Mouse (Mus musculus) gastrocnemius, postnatal 10 days (tissue): Measurements from ENCODE around the gene Plod3. TPM values are rescaled to one million over a fixed set of nuclear protein-coding genes. Genes with fewer than 3 reads are reported as not detected.
A peak's percentile ranks its signal among the peaks of the same experiment; 100 is the strongest.
"Not testable (repeated sequence)": the region's sequence is repeated elsewhere in the genome, so short reads cannot be mapped to it uniquely, and the experiment has no call there.

Experiments
- DNase-seq: peaks from one replicate; pipeline ENCODE4 v3.0.0; 2021; ENCODE audit warnings: mixed read lengths
- long read RNA-seq, 2 experiments: library from polyadenylated mRNA; stranded (forward); transcript quantifications; one replicate each; pipeline ENCODE4 v2.0.0; 2021
- total RNA-seq, 2 experiments: library from RNA; stranded (reverse); gene quantifications; 2 replicates each; pipeline ENCODE4 v1.2.3; 2021

Plod3 gene
- 10 to 100 TPM; 21.3 to 33.5 TPM for total RNA-seq
- long read RNA-seq, experiment 1, transcript Plod3-201 (19 exons, 3,280 nt), result major isoform, 43 of 52 reads
- long read RNA-seq, experiment 1, partial matches to known transcripts, result 2 of 52 reads
- long read RNA-seq, experiment 1, other reads (novel, unspliced or antisense), result 7 of 52 reads
- long read RNA-seq, experiment 2, transcript Plod3-201 (19 exons, 3,280 nt), result major isoform, 27 of 35 reads
- long read RNA-seq, experiment 2, partial matches to known transcripts, result 2 of 35 reads
- long read RNA-seq, experiment 2, other reads (novel, unspliced or antisense), result 6 of 35 reads

DNA sequence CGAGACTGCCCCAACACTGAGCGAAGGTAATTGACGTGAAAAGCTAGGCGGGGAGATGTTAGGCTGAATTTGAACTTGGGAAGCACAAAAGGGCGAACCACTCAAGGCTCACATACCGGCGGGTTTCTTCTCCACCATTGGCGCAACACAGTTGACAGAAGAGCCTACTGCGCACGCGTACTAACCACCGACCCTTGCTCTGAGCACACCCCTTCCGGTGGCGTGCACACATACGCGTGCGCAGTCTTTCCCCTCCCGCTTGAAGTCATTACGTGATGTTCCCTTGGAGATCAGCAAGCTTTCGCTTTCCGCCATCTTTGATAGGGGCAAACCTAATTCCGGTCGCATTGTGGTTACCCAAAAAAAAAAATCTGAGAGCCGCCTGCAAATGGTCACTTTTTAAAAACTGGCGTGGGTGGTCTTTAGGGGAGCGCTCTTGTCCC, at the start of gene Plod3:
TSS of gene Plod3 (plus strand) at position 325 of the 443 bp plus-strand sequence.
- peak; percentile 95 for DNase-seq

DNA sequence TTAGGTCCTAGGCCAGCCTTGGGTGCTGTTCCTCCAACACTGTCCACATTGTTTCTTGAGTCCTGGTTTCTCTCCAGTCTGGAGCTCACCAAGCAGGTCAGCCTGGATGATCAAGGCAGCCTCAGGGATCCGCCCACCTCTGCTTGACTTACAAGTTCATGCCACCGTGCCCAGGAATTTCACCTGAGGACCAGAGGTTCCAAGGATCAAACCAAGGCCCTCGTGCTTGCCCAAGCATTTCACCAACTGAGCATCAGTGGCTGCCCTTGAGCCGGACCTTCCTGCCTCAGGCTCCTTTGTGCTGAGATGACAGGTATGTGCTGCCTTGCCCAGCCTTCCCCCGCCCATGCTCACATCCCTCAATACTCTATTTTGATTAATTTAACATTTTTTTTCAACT, 49.2 kb upstream of the Plod3 start:
- DNase-seq, result no peak

DNA sequence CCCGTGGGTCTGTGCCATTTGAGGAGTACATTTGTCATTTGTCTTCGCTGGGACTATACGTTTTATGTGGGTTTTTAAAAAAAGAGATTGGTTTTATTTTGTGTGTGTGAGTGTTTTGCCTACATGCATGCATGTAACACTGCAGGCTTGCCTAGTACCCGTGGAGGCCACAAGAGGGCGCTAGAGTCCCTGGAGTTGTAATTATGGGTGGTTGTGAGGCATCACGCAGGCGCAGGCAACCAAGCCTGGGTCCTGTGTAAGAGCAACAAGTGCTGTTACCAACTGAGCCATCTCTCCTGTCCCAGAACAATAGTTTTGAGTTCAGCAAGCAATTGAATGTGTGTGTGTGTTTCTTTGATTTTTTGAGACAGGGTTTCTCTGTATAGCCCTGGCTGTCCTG, 47.5 kb upstream of the Plod3 start:
- DNase-seq, result no peak

DNA sequence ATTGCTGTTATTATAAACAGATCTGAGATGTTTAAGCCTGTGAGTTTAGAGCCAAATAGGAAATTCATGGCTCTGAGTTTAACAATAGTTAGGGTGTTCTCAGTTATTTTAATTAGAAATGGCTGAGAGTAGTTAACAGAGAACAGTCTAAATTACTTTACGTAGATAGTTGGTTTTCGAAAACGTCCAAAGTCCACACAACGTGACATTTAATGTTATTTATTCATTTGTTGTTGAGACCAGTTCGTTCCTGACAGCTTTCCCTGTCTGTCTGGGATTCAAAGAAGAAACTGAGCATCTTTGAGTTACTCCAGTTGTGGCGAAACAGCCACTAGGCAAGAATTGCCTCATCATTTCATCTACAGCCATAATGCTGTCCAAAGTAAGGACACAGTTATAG, 46.8 kb upstream of the Plod3 start:
- DNase-seq, result not testable (repeated sequence)

DNA sequence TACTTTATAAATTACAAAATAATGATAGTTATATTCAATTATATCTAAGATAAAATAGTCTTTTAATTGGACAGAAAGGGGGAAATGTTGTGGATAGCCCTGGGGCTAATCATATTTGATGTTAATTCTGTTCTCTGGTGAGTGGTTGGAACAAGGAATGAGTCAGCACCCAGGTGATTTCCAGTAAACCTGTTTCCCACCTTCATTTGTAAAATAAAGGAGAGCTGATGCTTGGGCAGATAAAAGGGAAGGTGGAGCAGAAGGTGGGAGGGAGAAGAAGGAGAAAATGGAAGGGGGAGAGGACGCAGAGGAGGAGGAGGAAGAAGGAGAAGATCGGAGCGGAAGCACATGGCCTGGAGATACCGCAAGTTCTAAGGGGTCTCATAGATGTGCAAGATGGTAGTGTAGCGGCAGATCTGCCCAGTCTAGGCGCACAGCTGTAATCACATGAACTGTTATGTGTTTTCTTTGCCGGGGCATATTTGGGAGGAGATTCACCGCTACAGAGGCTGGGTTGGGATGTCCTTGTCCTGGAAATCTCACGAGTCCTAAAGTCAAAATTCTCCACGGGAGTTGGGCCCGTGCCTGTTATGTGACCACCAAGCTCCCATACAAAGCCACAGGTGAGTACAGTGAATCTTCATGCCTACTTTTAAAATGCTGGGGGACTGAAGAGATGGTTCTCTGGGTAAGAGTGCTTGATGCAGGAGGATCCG, 45.8 kb upstream of the Plod3 start:
- DNase-seq, result no peak

DNA sequence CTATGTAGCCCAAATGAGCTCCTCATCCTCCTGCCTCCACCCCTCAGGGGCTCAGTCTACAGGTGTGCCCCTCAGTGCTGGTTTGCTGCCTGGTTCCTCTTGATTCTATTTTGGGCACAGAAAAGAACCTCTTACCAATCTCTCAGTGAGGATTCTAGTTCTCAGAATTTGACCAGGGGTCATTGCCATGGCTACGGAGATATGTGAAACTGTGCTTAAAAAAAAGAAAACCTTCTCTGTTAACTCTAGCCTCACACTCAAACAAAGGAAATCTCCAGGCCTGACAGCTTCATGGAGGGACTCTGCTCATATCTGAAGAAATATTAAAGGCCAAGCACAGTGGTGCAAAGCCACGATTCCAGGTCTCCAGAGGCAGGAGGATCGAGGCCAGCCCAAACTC, 44.0 kb upstream of the Plod3 start:
- DNase-seq, result no peak

DNA sequence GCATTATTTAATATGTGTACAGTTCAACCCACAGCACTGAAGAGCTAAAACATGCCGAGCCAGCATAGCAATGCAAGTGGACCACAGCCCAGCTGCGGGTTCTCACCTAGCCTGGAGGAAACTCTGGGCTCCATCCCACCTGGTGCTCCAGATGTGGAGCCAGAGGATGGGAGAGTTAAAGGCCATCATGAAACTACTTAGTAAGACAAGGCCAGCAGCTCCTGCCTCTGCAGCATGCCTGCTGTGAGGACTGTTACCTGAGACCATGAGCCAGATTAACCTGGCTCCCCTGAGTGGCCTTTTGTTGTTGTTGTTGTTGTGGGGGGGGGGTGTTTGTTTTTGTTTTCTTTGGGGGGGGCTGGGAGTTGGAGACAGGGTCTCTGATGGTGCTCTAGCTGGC, 43.4 kb upstream of the Plod3 start:
- DNase-seq, result no peak

DNA sequence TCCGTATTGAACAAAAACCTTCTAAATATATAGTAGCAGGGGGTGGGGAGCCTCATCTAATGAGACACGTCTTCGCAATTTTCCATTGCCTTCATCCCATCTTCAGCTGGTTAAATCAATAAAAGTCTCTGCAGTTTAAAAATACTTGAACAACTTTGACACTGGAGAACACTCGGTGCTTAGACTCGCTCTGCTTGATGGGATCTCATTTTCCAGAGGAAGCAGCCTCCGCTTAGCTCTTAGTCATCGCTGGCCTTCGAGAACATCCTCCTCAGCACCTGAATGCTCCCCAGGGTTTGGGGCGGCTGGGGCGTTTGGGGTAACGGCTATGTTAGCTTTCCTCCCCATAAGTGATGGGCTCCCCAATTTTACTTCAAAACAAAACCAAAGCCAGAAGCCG, 41.7 kb upstream of the Plod3 start:
- DNase-seq, result no peak

DNA sequence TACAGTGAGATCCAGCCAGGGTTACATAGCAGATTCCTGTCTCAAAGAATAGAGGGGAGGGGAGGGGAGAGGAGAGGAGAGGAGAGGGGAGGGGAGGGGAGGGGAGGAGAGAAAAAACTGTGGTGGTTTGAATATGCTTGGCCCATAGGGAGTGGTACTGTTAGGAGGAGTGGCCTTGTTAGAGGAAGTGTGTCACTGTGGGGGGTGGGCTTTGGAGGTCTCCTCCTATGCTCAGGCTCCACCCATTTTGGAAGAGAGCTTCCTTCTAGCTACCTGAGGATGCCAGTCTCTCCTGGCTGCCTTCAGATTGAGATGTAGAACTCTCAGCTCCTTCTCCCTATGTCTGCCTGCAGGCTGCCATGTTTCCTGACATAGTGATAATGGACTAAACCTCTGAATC, 38.9 kb upstream of the Plod3 start:
- DNase-seq, result no peak

DNA sequence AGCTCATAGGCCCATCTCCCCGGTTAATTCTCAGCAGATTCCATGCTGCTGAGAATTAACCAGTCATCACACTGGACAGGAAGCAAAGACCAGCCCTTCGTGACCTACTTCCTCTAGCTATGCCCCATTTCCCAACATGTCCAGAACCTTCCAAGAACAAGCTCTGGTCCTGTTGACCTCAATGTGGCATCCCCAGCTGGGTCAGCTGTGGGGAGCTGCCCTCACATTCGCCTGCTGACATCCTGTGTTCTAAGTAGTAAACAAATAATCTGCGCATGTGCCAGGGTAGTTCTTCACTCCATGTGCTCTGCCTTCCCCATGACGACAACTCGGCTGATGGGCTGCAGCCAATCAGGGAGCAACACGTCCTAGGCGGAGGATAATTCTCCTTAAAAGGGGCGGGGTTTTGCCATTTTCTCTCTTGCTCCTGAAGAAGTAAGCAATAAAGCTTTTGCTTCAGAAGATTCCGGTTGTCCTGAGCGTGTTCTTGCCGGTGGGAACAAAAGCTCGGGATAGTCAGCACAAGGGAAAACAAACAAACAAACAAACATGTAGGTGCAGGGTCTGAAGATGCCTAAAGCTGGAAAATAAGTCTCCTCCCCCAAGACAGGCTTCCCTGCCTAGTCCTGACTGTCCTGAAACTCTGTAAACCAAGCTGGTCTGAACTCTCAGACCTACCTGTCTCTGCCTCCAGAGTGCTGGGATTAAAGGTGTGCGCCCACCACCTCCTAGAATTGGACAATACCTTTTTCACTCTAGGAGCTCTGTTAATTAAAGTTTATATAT, 37.1 kb upstream of the Plod3 start:
- DNase-seq, result not testable (repeated sequence)

DNA sequence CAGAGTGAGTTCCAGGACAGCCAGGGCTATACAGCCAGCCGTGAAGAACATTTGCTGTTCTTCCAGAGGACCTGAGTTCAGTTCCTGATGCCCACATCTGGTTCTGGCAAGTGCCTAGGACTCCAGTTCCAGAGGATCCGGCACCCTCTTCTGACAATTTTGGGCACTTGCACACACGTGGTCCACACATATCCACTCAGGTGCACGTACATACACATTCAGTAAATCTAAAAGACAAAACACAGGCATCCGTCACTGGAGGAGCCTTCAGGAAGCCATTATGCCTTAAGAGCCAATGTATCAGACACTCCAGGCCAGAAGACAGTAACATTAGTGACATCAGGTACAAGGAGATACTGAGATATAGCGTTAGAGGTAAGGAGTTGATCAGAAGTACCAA, 36.3 kb upstream of the Plod3 start:
- no peak for DNase-seq

DNA sequence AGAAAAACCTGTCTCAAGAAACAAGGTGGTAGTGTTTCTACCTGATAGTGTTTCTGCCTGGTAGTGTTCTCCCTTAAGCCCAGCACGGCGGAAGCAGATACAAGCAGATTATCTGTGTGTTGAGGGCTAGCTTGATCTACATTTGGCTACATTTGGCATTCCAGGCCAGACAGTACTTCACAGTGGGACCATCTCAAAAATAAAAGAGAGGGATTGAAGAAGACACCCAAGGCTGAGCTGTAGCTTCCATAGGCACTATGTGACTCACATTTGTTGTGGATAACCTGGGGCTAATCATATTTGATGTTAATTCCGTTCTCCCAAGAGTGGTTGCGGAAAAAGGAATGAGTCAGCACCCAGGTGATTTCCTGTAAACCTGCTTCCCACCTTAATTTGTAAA, 34.7 kb upstream of the Plod3 start:
- DNase-seq, result no peak

DNA sequence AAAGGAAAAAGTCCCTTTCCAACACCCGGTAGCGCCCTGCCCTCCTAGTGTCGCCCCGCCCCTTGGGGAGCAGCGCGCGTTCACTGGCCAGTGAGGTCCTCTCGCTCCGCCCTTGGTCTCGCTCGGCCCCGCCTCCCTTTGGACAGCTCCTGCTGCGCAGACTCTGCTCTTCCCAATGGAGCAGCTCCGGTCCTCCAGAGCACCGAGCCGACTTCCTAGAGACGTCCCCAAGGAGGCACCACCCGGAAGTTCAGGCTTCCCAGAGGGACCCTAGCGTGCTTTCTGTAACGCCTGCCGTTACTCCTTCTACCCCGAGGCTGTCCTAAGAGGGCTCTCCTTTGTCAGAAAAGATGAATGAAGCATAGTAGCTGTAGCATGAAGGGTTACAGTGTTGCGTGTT, 33.8 kb upstream of the Plod3 start, which contains the start of gene Fis1:
TSS of gene Fis1 (plus strand) at position 261 of the 400 bp plus-strand sequence.
- DNase-seq, result peak; percentile 95

DNA sequence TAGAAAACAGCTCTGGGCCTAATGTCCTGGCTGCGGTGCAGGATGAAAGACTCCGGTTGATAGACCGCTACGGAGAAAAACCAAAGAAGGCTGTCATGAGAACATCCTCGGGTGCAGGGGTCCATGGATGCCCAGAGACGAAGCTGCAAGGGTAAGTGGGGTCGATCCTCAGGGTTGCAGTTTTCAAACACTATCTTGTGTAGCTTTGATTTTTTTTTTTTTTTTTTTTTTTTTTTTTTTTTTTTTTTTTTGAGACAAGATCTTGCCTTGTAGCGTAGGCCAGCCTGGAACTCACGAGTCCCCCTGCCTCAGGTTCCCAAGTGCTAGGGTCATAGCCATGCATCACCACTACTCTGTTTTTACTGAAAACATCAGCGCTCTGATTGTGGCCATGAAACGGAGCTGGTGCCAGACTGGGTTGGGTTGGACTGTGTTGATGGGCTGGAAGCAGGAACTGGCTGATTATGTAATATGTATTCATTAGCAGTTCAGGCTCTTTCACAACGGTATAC, 33.3 kb upstream of the Plod3 start:
- DNase-seq, result peak; percentile 26

DNA sequence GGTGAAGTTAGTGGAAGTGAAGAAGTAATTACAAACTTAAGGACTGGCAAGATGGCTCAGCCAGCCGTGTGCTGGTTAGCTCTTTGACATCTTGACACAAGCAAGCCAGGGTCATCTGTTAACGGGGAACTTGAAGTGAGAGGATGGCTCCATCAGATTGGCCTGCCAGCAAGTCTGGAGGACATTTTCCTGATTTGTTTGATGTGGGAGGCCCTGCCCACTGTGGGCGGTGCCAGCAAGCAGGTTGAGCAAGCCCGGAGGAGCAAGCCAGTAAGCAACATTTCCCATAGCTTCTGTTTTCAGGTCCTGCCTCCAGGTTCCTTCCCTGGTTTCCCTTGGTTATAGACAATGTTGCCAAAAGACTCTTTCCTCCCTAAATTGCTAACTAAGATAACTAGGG, 31.2 kb upstream of the Plod3 start:
- DNase-seq, result no peak

DNA sequence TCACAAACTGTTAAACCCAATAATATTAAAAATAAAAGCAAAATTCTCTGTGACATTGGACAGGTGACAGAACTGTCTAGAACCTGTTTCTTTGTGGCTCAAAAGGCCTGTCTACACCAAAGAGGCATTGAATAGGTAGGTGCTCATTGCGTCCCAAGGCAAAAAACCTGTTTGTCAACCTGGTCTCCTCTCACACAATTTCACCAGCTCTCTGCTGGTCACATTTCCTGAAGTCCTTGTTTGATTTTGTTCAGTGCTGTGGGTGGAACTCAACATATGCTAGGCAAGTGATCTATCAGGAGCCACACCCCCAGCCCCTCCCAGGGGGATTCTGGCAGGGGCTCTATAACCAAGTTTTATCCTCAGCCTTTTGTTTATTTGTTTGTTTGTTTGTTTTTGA, 29.6 kb upstream of the Plod3 start:
- DNase-seq, result no peak

DNA sequence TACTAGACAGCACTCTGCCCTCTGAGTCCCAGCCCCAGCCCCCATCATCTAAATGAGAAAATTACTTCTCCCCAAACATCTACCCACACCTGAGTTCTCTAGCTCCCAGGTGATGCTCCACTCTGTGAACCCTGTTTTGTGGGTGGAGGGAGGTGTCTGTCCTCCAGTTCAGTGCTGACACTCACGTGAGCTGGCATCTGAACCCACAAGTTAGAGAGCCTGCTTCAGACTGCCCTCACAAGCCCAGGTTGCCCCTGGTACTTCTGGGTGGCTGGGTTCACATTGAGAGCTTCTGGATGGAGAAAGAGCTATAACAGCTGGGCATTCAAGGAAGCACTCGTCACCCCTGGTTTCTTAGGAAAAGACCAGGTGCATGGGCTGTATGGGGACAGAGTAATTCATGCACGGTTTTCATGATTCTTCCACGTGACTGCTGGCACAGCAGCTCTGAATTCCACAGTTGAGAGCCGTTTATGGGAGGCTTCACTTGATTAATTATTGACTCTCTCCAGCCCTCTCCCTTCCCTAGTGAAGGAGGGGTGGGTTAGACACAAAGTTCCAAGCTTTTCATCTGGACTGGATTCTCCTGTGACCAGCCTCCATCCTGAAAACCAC, 27.7 kb upstream of the Plod3 start:
- no peak for DNase-seq

DNA sequence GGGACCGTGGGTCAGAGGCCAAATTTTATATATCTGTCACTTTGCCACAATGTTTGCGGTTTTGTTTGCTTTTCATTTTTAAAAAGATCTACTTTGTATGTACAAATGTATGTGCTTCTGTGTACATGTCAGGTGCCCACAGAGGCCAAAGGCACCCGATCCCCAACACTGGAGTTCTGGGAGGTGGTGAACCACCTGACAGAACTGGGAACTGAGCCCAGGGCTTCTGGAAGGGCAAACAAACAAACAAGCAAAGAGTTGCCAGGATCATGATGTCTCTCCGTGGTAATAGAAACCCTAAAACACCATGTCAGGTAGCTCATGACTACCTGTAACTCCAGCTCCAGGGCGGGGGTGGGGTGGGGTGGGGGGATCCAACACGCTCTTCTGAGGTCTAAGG, 26.8 kb upstream of the Plod3 start:
- no peak for DNase-seq

DNA sequence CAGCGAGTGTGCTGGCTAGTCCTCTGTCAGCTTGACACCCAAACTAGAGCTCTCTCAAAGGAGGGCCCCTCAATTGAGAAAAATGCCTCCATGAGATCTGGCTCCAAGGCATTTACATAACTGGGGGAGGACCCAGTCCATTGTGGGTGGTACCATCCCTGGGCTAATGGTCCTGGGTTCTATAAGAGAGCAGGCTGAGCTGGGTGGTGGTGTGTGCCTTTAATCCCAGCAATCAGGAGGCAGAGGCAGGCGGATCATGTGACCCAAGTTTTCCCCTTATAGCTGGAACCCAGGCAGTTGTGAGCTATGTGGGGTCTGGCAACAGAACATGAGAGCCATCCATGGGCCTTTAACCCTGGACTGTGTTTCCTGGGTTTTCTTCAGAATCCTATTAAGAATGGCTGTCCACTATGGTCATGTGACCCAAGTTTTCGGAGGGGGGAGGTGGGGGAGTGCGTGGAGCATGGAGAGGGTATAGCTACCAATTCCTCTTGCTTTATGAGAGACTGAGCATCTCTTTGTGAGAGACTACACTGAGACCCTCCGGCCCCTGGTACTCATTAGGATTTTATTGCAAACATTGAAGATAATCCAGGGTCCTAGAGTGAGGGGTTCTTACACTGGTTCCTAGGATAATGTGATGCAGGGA, 25.4 kb upstream of the Plod3 start:
- no peak for DNase-seq

DNA sequence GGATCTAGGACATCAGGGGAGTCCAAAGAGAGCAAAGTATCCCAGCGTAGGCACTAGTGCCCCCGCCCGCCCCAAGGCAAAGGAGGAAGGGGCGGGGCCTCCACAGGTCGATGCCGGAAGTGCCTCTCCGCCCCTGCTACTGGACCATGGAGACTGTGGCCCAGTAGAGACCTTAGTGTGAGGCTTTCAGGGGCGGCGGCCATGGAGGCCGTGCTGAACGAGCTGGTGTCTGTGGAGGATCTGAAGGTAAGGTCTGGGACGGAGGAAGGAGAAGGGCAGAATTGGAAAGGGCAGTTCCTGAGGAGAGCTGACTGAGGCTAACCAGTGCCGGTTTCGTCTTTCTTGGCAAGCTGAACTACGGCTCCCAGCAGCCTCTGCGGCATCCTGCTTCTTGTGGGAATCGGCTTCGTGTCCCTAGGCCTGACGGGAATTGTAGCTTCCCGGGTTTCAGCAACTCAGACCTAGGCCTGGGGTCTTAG, 24.8 kb upstream of the Plod3 start:
- DNase-seq, result peak; percentile 85

DNA sequence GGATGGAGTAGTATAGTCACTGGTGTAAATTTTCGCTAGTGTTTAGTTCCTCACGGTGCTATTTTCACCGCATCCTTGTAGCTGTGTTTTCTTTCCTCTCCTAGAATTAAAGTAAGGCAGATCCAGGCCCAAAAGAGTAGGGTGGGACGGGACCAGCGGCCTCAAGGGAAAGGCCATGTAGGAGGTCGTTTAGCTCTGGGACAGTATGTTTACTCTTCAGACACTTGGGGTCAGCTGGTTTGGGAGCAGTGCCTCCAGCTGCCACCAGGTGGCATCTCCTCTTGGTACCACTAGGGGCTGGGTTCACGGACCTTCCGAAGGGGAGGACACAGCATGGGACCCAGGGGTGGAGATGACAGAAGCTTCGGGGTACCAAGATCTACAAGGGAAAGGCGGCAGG, 24.3 kb upstream of the Plod3 start:
- peak; percentile 81 for DNase-seq
